9 mouse cellular contexts compared by ENCODE assay signal in the genomic region with DNA sequence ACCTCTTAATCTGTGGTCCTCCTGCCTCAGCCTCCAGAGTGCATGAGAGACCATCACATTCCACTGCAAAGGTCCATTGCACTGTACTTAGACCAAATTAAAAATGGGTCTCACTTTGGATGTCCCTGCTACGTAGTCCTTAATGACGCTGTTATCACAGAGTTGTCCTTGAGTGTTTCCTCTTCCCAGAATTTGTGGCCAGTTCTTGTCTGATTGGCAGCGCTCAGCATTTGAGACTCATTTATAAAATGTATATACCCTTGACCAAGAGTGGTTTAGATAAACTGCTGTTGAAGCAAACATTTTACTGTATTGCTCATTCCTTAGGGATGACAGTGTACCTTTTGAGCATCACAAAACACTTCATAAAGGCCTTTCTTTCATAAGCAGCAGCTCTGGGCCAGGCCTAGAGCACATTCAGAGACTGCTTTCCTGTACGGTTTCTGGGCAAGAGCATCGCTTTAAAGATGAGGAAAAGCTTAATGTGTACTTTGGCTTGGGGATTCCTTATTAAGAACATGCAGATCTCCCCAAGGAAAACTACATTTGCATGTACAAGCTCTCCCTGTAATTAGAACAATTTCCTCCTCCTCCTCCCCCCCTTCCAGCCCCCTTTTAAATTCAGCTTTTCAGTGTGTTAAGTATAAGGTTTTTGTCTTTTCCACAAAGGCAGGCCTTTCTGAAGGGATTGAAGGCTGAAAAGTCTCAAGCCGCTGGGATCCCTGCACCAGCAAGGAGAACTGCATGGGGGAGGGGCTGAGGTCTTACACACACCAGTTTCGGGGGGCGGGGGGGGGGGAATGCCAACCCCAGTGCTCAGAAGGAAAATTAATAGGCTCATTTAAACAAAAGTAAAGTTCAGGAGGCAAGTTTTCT. TPM values are rescaled to one million over a fixed set of nuclear protein-coding genes. Genes with fewer than 3 reads are reported as not detected.
DNase-seq lines count a peak whose midpoint lies in the region; ATAC-seq and TF ChIP-seq lines count a peak whose summit lies in the region.
"Had no signal": no experiment of that assay in that cellular context is flagged by ENCODE, and none has a peak within 500 bp of the region (broad histone marks: within the 10 kb centered on the region; RNA-seq: fewer than 3 reads in every experiment).

No protein-coding gene starts in this region.

- 41% methylated on average over 8 of the region's 8 CpGs for WGBS in kidney, embryonic 14.5 days
- 31% methylated on average over 8 of the region's 8 CpGs for WGBS in embryonic facial prominence, embryonic 10.5 days
- 15% methylated on average over 8 of the region's 8 CpGs for WGBS in heart, postnatal 0 days
- WGBS in midbrain, embryonic 10.5 days = 31% methylated on average over 8 of the region's 8 CpGs

- no peaks in the 10 kb centered on the region for H3K27me3 ChIP-seq in kidney, embryonic 14.5 days (ENCODE audit: control insufficient read depth, insufficient read depth, low read length)
- H3K27me3 ChIP-seq in embryonic facial prominence, embryonic 10.5 days (replicated peaks; ENCODE audit: low read depth, poor library complexity, severe bottlenecking) = no peaks in the 10 kb centered on the region
- no peaks in the 10 kb centered on the region for H3K27me3 ChIP-seq in heart, postnatal 0 days (ENCODE audit: control insufficient read depth, insufficient read depth, low read length)
- H3K27me3 ChIP-seq in midbrain, embryonic 10.5 days (ENCODE audit: low read depth, poor library complexity, severe bottlenecking) = no peaks in the 10 kb centered on the region
- H3K27me3 ChIP-seq: CH12.LX had no signal

- no peak overlapping the region; the same call in 1 of the 2 replicates for H3K27ac ChIP-seq in kidney, embryonic 14.5 days (ENCODE audit: low read depth, low read length)
- H3K27ac ChIP-seq in embryonic facial prominence, embryonic 10.5 days (replicated peaks) = peak overlapping the region; percentile 58
- H3K27ac ChIP-seq in heart, postnatal 0 days (ENCODE audit: low read depth) = peak overlapping the region; percentile 96
- peak overlapping the region; percentile 85 for H3K27ac ChIP-seq in midbrain, embryonic 10.5 days (replicated peaks)

- H3K4me2 ChIP-seq in kidney, embryonic 14.5 days (replicated peaks; ENCODE audit: low read depth, low read length) = peak overlapping the region; percentile 26
- H3K4me2 ChIP-seq in heart, postnatal 0 days (ENCODE audit: low read depth, low read length) = peak overlapping the region; percentile 62

- peak overlapping the region; percentile 18; the same call in 1 of the 2 replicates for H3K9ac ChIP-seq in kidney, embryonic 14.5 days (ENCODE audit: low read depth, low read length)
- H3K9ac ChIP-seq in heart, postnatal 0 days (replicated peaks; ENCODE audit: low read depth, low read length) = peak overlapping the region; percentile 50; the same call in 1 of the 2 replicates

- no peak; the same call in 1 of the 2 replicates for ATAC-seq in kidney, embryonic 14.5 days (ENCODE audit: low FRiP score, low TSS enrichment)
- peak; percentile 66 for ATAC-seq in heart, postnatal 0 days (ENCODE audit: insufficient read depth, low read depth)
- ATAC-seq in erythroblast, adult 5-6 weeks (replicated peaks; ENCODE audit: low FRiP score, poor library complexity, severe bottlenecking) = no peak

- DNase-seq in kidney, adult 9 months = no peak
- DNase-seq in embryonic facial prominence, embryonic 10.5 days (ENCODE audit: low spot score) = peak; percentile 48
- peak; percentile 65 for DNase-seq in heart, postnatal 0 days (ENCODE audit: low spot score)
- peak; percentile 70 for DNase-seq in midbrain, embryonic 10.5 days (ENCODE audit: low spot score)
- DNase-seq in urinary bladder, adult 18-20 months (ENCODE audit: low spot score in 2 of 2) = no peak
- DNase-seq in urinary bladder, postnatal 25 days (ENCODE audit: low spot score) = no peak

- TF ChIP-seq CTCF in heart, postnatal 0 days (IDR thresholded peaks at IDR 0.05; ENCODE audit: low read depth) = no peak

- H3K4me1 ChIP-seq in kidney, embryonic 14.5 days (ENCODE audit: control insufficient read depth, insufficient read depth, low read length) = peaks cover 11% of the 10 kb centered on the region; the same call in 1 of the 2 replicates
- H3K4me1 ChIP-seq in embryonic facial prominence, embryonic 10.5 days = peaks cover 30% of the 10 kb centered on the region
- H3K4me1 ChIP-seq in heart, postnatal 0 days (ENCODE audit: control insufficient read depth, insufficient read depth) = peaks cover 42% of the 10 kb centered on the region
- peaks cover 60% of the 10 kb centered on the region for H3K4me1 ChIP-seq in midbrain, embryonic 10.5 days

- no peaks in the 10 kb centered on the region for H3K9me3 ChIP-seq in kidney, embryonic 14.5 days (ENCODE audit: control insufficient read depth, low read length)
- no peaks in the 10 kb centered on the region for H3K9me3 ChIP-seq in embryonic facial prominence, embryonic 10.5 days
- H3K9me3 ChIP-seq in heart, postnatal 0 days (replicated peaks; ENCODE audit: control insufficient read depth, low read length) = no peaks in the 10 kb centered on the region
- H3K9me3 ChIP-seq in midbrain, embryonic 10.5 days (replicated peaks) = no peaks in the 10 kb centered on the region

- TF ChIP-seq EP300 in heart, postnatal 0 days (IDR thresholded peaks at IDR 0.05; ENCODE audit: low read depth) = no peak

- H3K4me3 ChIP-seq in kidney, embryonic 14.5 days (ENCODE audit: low read length) = no peak overlapping the region
- peak overlapping the region; percentile 41 for H3K4me3 ChIP-seq in embryonic facial prominence, embryonic 10.5 days
- H3K4me3 ChIP-seq in heart, postnatal 0 days (ENCODE audit: low read depth, low read length) = peak overlapping the region; percentile 30
- H3K4me3 ChIP-seq in midbrain, embryonic 10.5 days = peak overlapping the region; percentile 43

- H3K36me3 ChIP-seq in kidney, embryonic 14.5 days (ENCODE audit: control insufficient read depth, insufficient read depth, low read length) = no peaks in the 10 kb centered on the region
- H3K36me3 ChIP-seq in embryonic facial prominence, embryonic 10.5 days (replicated peaks) = no peaks in the 10 kb centered on the region
- no peaks in the 10 kb centered on the region for H3K36me3 ChIP-seq in heart, postnatal 0 days (replicated peaks; ENCODE audit: control insufficient read depth, insufficient read depth, low read length)
- H3K36me3 ChIP-seq in midbrain, embryonic 10.5 days = no peaks in the 10 kb centered on the region

RNA-seq across cellular contexts. Expression of a gene that starts 52.5 kb away (rescaled TPM):
- 19.7 and 21.2 TPM in 2 replicates for polyA plus RNA-seq in kidney, embryonic 14.5 days (2014; fragmentation: Nextera tagmentation; extraction: Ambion mirVana)
- 13.2 and 16.1 TPM in 2 replicates for polyA plus RNA-seq in embryonic facial prominence, embryonic 10.5 days (2016; fragmentation: Nextera tagmentation; extraction: Ambion mirVana)
- total RNA-seq in heart, postnatal 0 days (2014; rRNA removed; ENCODE audit: low replicate concordance) = 30.6 and 57.0 TPM in 2 replicates
- polyA plus RNA-seq in heart, postnatal 0 days (2015; fragmentation: Nextera tagmentation; extraction: Ambion mirVana) = 30.6 and 34.7 TPM in 2 replicates
- polyA plus RNA-seq in midbrain, embryonic 10.5 days (2016; fragmentation: Nextera tagmentation; extraction: Ambion mirVana) = 15.7 and 17.5 TPM in 2 replicates
- total RNA-seq in erythroblast, adult 5-6 weeks (2015; ENCODE audit: low replicate concordance) = 5.9 and 11.7 TPM in 2 replicates
- 1.4 and 3.0 TPM in 2 replicates for total RNA-seq in erythroblast, adult 5-6 weeks (2017; ENCODE audit: low replicate concordance)
- total RNA-seq: CH12.LX had no signal

Comparison
In these comparisons a context has a peak if more than half of its experiments do, and no peak if none do; other contexts are left out.
1. DNase-seq: peak in embryonic facial prominence, embryonic 10.5 days (single experiment), heart, postnatal 0 days (single experiment) and midbrain, embryonic 10.5 days (single experiment); none in kidney, adult 9 months (single experiment), urinary bladder, adult 18-20 months (0 of 2) and urinary bladder, postnatal 25 days (single experiment).